8 mouse cellular contexts compared by ENCODE assay signal in the genomic region with DNA sequence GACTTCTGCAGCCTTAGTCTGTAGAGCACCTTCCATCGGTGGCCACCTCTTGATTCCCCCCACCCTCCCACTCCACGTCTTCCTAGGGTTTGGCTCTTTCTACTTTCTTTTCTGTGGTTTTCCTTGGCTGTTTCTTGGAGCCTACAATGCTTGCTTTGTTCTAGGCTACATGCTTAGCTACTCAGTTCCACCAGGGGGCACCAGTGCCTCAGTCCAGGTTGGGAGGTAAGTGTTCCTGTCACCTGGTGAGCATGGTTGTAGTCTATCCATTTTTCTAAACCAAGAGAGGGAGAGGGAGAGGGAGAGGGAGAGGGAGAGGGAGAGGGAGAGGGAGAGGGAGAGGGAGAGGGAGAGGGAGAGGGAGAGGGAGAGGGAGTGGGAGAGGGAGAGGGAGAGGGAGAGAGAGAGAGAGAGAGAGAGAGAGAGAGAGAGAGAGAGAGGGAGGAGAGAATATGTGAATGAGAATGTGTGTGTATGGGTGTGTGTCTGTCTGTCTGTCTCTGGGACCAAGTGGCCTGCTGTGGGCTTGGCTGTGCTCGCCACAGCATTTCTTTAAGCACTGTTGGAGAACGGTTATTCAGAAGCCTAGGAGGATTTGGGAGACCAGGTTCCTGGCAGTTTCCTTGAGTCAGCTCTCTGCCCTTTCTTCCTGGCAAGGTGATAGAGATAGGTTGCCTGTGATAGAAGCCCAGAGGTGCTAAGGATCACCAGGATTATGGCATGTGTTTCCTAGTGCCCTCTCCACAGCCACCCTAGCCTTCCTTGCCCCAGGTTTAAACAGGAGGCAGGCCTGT. TPM values are rescaled to one million over a fixed set of nuclear protein-coding genes. Genes with fewer than 3 reads are reported as not detected.
DNase-seq lines count a peak whose midpoint lies in the region; ATAC-seq and TF ChIP-seq lines count a peak whose summit lies in the region.

No protein-coding gene starts in this region.

- 37% methylated on average over 4 of the region's 4 CpGs for WGBS in heart, embryonic 12.5 days
- 42% methylated on average over 4 of the region's 4 CpGs for WGBS in forebrain, embryonic 11.5 days
- WGBS in midbrain, embryonic 14.5 days = 39% methylated on average over 4 of the region's 4 CpGs

- peak; percentile 55 for DNase-seq in heart, adult 8-10 months (ENCODE audit: low spot score)
- DNase-seq in brain, embryonic 14.5 days (ENCODE audit: low read depth) = peak; percentile 91
- DNase-seq in forebrain, embryonic 11.5 days (ENCODE audit: low spot score) = peak; percentile 84
- peak; percentile 64 for DNase-seq in hindlimb bud, embryonic 11.5 days (ENCODE audit: extremely low spot score, low read depth, low spot score)
- peak; percentile 72 to 89 for DNase-seq in left cerebral cortex, postnatal 25 days (ENCODE audit: low spot score in 2 of 2)
- peak; percentile 89 for DNase-seq in midbrain, embryonic 14.5 days
- peak; percentile 58 to 87 for DNase-seq in spleen, postnatal 4 days (ENCODE audit: low spot score in 2 of 2)

- H3K27ac ChIP-seq in heart, embryonic 12.5 days (ENCODE audit: poor library complexity, severe bottlenecking) = no peak overlapping the region
- H3K27ac ChIP-seq in forebrain, embryonic 11.5 days (ENCODE audit: low read depth, low read length) = no peak overlapping the region
- 0 out of 2 replicates have a peak overlapping the region, but pooled peaks have one; percentile 20 for H3K27ac ChIP-seq in midbrain, embryonic 14.5 days (replicated peaks; ENCODE audit: low read depth, low read length)

- no peaks in the 10 kb centered on the region for H3K9me3 ChIP-seq in heart, embryonic 12.5 days (replicated peaks)
- no peaks in the 10 kb centered on the region for H3K9me3 ChIP-seq in forebrain, embryonic 11.5 days (ENCODE audit: control insufficient read depth, low read length)
- H3K9me3 ChIP-seq in midbrain, embryonic 14.5 days (ENCODE audit: control insufficient read depth, low read length) = no peaks in the 10 kb centered on the region

- peaks cover 22% of the 10 kb centered on the region for H3K4me1 ChIP-seq in heart, embryonic 12.5 days (replicated peaks)
- peaks cover 4% of the 10 kb centered on the region; the same call in 1 of the 2 replicates for H3K4me1 ChIP-seq in forebrain, embryonic 11.5 days (replicated peaks; ENCODE audit: control insufficient read depth, insufficient read depth, low read length)
- peaks cover 12% of the 10 kb centered on the region for H3K4me1 ChIP-seq in midbrain, embryonic 14.5 days (ENCODE audit: control insufficient read depth, insufficient read depth, low read length)

- H3K27me3 ChIP-seq in heart, embryonic 12.5 days (replicated peaks) = no peaks in the 10 kb centered on the region
- no peaks in the 10 kb centered on the region for H3K27me3 ChIP-seq in forebrain, embryonic 11.5 days (ENCODE audit: control insufficient read depth, insufficient read depth, low read length)
- no peaks in the 10 kb centered on the region for H3K27me3 ChIP-seq in midbrain, embryonic 14.5 days (ENCODE audit: control insufficient read depth, insufficient read depth, low read length)

- ATAC-seq in heart, embryonic 12.5 days (ENCODE audit: insufficient number of reproducible peaks, low FRiP score) = no peak
- ATAC-seq in forebrain, embryonic 11.5 days (replicated peaks; ENCODE audit: low FRiP score) = no peak
- ATAC-seq in midbrain, embryonic 14.5 days (ENCODE audit: low FRiP score, low TSS enrichment) = peak; percentile 60; the same call in 1 of the 2 replicates

- no peak for TF ChIP-seq POLR2A in brain, embryonic 14.5 days (IDR thresholded peaks at IDR 0.05; ENCODE audit: borderline replicate concordance, extremely low read depth, insufficient read depth, insufficient read length, poor library complexity, severe bottlenecking)

- peak; percentile 78; the same call in 1 of the 2 replicates for TF ChIP-seq CTCF in brain, embryonic 14.5 days (IDR thresholded peaks at IDR 0.05; ENCODE audit: borderline replicate concordance, extremely low read depth, insufficient read depth, insufficient read length)

- no peak overlapping the region for H3K4me2 ChIP-seq in heart, embryonic 12.5 days
- H3K4me2 ChIP-seq in forebrain, embryonic 11.5 days (ENCODE audit: low read depth, low read length, severe bottlenecking) = no peak overlapping the region
- H3K4me2 ChIP-seq in midbrain, embryonic 14.5 days (ENCODE audit: low read length) = no peak overlapping the region

- no peak overlapping the region for H3K9ac ChIP-seq in heart, embryonic 12.5 days
- 0 out of 2 replicates have a peak overlapping the region, but pooled peaks have one; percentile 4 for H3K9ac ChIP-seq in forebrain, embryonic 11.5 days (ENCODE audit: low read length)
- no peak overlapping the region for H3K9ac ChIP-seq in midbrain, embryonic 14.5 days (replicated peaks; ENCODE audit: low read length)

- intact Hi-C loops in left cerebral cortex, postnatal 25 days (cut with DNase I) = loop anchor here (5.0 kb wide), 4 partner anchors 97 to 237 kb away; a partner anchor contains a TSS

- peaks cover 39% of the 10 kb centered on the region for H3K36me3 ChIP-seq in heart, embryonic 12.5 days
- peaks cover 7% of the 10 kb centered on the region for H3K36me3 ChIP-seq in forebrain, embryonic 11.5 days (ENCODE audit: control insufficient read depth, insufficient read depth, low read length)
- peaks cover 41% of the 10 kb centered on the region for H3K36me3 ChIP-seq in midbrain, embryonic 14.5 days (ENCODE audit: control insufficient read depth, insufficient read depth, low read length)

- H3K4me3 ChIP-seq in heart, embryonic 12.5 days = no peak overlapping the region
- H3K4me3 ChIP-seq in forebrain, embryonic 11.5 days (ENCODE audit: low read depth, low read length) = no peak overlapping the region
- no peak overlapping the region for H3K4me3 ChIP-seq in midbrain, embryonic 14.5 days (replicated peaks; ENCODE audit: low read depth, low read length)

RNA-seq across cellular contexts. Expression of a gene that starts 23.9 kb away (rescaled TPM):
- total RNA-seq in heart, adult 8-10 months (2022) = under 1 TPM; 0.16 to 0.26 (median 0.21) TPM
- 0.19 and 0.55 TPM in 2 replicates for polyA plus RNA-seq in heart, embryonic 12.5 days (2016; fragmentation: Nextera tagmentation; extraction: Ambion mirVana)
- 0.16 and 0.20 TPM in 2 replicates for polyA plus RNA-seq in brain, embryonic 14.5 days (2012; rRNA removed)
- polyA plus RNA-seq in forebrain, embryonic 11.5 days (2014; fragmentation: Nextera tagmentation; extraction: Ambion mirVana) = 0.05 TPM in 1 of 2 replicates, not detected in the other
- not detected for total RNA-seq in left cerebral cortex, postnatal 25 days (2021)
- polyA plus RNA-seq in midbrain, embryonic 14.5 days (2014; fragmentation: Nextera tagmentation; extraction: Ambion mirVana) = 0.16 and 0.25 TPM in 2 replicates

RNA-seq across cellular contexts. Expression of a gene that starts 26.3 kb away (rescaled TPM):
- 10 to 100 TPM; 21.0 to 25.1 (median 23.0) TPM for total RNA-seq in heart, adult 8-10 months (2022)
- polyA plus RNA-seq in heart, embryonic 12.5 days (2016; fragmentation: Nextera tagmentation; extraction: Ambion mirVana) = 29.0 and 31.2 TPM in 2 replicates
- 28.5 and 29.0 TPM in 2 replicates for polyA plus RNA-seq in brain, embryonic 14.5 days (2012; rRNA removed)
- 32.1 and 33.4 TPM in 2 replicates for polyA plus RNA-seq in forebrain, embryonic 11.5 days (2014; fragmentation: Nextera tagmentation; extraction: Ambion mirVana)
- total RNA-seq in left cerebral cortex, postnatal 25 days (2021) = 10 to 100 TPM; 27.3 to 32.3 TPM
- polyA plus RNA-seq in midbrain, embryonic 14.5 days (2014; fragmentation: Nextera tagmentation; extraction: Ambion mirVana) = 27.3 and 32.1 TPM in 2 replicates

RNA-seq across cellular contexts. Expression of a gene that starts 37.0 kb away (rescaled TPM):
- total RNA-seq in heart, adult 8-10 months (2022) = not detected
- polyA plus RNA-seq in heart, embryonic 12.5 days (2016; fragmentation: Nextera tagmentation; extraction: Ambion mirVana) = not detected in 2 replicates
- 0.07 TPM in 1 of 2 replicates, not detected in the other for polyA plus RNA-seq in brain, embryonic 14.5 days (2012; rRNA removed)
- not detected in 2 replicates for polyA plus RNA-seq in forebrain, embryonic 11.5 days (2014; fragmentation: Nextera tagmentation; extraction: Ambion mirVana)
- total RNA-seq in left cerebral cortex, postnatal 25 days (2021) = not detected
- polyA plus RNA-seq in midbrain, embryonic 14.5 days (2014; fragmentation: Nextera tagmentation; extraction: Ambion mirVana) = not detected in 2 replicates
